Mouse (Mus musculus) lung, postnatal 0 days (tissue): ENCODE measurements around the gene Acss3. TPM values are rescaled to one million over a fixed set of nuclear protein-coding genes. Genes with fewer than 3 reads are reported as not detected.

ENCODE experiments used
- ATAC-seq: fragments of 200-750 bp; cut with Nextera tagmentation; 2 replicates; pipeline ENCODE4 v1.8.0; 2017; ENCODE audit warnings: moderate library complexity
- DNase-seq: peaks from one replicate; pipeline ENCODE4 v3.0.0-alpha.2; 2016; ENCODE audit warnings: low spot score
- H3K27ac ChIP-seq: fragments of 300-500 bp; sonication (generic); 2 replicates; pipeline ENCODE4 v1.5.1; 2014; ENCODE audit warnings: antibody characterized with exemption, mild to moderate bottlenecking, low read length, mixed read lengths
- H3K27me3 ChIP-seq: fragments of 300-500 bp; sonication (generic); replicated peaks from 2 replicates; pipeline ENCODE4 v1.6.1; 2014; ENCODE audit warnings: low read length, mixed read lengths; ENCODE audit not compliant: insufficient read depth
- H3K36me3 ChIP-seq: fragments of 300-500 bp; sonication (generic); 2 replicates; pipeline ENCODE4 v1.6.1; 2014; ENCODE audit warnings: low read length, mixed read lengths; ENCODE audit not compliant: insufficient read depth
- H3K4me1 ChIP-seq: fragments of 300-500 bp; sonication (generic); 2 replicates; pipeline ENCODE4 v1.6.1; 2014; ENCODE audit warnings: antibody characterized with exemption, low read depth, low read length, mixed read lengths; ENCODE audit not compliant: insufficient read depth
- H3K4me2 ChIP-seq: fragments of 300-500 bp; sonication (generic); replicated peaks from 2 replicates; pipeline ENCODE4 v1.6.1; 2014; ENCODE audit warnings: low read depth, mild to moderate bottlenecking, low read length, moderate library complexity, mixed read lengths
- H3K4me3 ChIP-seq: fragments of 300-500 bp; sonication (generic); 2 replicates; pipeline ENCODE4 v1.5.1; 2014; ENCODE audit warnings: low read depth, low read length
- H3K9ac ChIP-seq: fragments of 300-500 bp; sonication (generic); replicated peaks from 2 replicates; pipeline ENCODE4 v1.6.1; 2014; ENCODE audit warnings: low read depth, mild to moderate bottlenecking
- H3K9me3 ChIP-seq: fragments of 300-500 bp; sonication (generic); 2 replicates; pipeline ENCODE4 v1.6.1; 2016; ENCODE audit warnings: low read length, mixed read lengths
- CTCF ChIP-seq: IDR thresholded peaks from 2 replicates; pipeline ENCODE4 v1.5.1; 2016; ENCODE audit warnings: antibody characterized with exemption, mild to moderate bottlenecking
- EP300 ChIP-seq: IDR thresholded peaks from 2 replicates; pipeline ENCODE4 v1.6.1; 2016; ENCODE audit warnings: antibody characterized with exemption, mild to moderate bottlenecking, control low read depth
- WGBS: fragments of 180-500 bp; shearing (Covaris S2); extraction: QIAGEN DNeasy Blood & Tissue Kit; methylation state at CpG from one replicate; pipeline ENCODE4 v1.1.7; 2014; 5-methylcytosine and 5-hydroxymethylcytosine counted together
- polyA plus RNA-seq: library from polyadenylated mRNA; unstranded; fragments of >200 nt; fragmentation: Nextera tagmentation; extraction: Ambion mirVana; gene quantifications from 2 replicates; pipeline ENCODE4 v1.2.1, GENCODE M21; 2015

Gene Acss3
- polyA plus RNA-seq, 1 experiment from 2014 or later, result 6.3 TPM

GRCm38 (mm10) chr10:107039211-107039610 lies 84.3 kb downstream of the Acss3 start:
- no peak for TF ChIP-seq EP300
- TF ChIP-seq CTCF, result no peak
- no peak for DNase-seq
- H3K4me3 ChIP-seq, result no peak overlapping the region
- no peak overlapping the region for H3K9ac ChIP-seq
- no peaks in the 10 kb centered on the region for H3K27me3 ChIP-seq
- no peaks in the 10 kb centered on the region for H3K36me3 ChIP-seq
- H3K4me2 ChIP-seq, result no peak overlapping the region
- no peaks in the 10 kb centered on the region for H3K9me3 ChIP-seq
- no peak overlapping the region for H3K27ac ChIP-seq
- H3K4me1 ChIP-seq, result no peaks in the 10 kb centered on the region
- ATAC-seq, result no peak
- WGBS, result 69% methylated on average over 4 of the region's 4 CpGs

DNA sequence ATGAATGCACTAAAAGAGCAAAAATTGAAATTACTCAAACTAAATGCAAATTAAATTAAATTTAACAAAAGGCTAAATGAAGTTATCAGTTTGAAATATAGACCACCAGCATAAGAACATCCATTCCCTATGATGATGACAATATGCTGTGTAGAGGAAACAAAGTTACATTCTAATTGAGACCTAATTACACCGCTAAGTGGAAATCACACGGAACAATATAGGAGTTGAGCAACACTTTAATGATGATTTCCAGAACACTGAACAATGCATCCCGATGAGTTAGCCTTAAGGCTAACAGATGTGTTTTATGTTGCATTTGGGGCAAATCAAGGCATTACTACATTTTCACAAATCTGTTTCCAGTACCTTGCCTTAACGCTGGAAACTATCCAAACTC lies 99.2 kb downstream of the Acss3 start:
- ATAC-seq, result no peak
- TF ChIP-seq EP300, result no peak
- TF ChIP-seq CTCF, result no peak
- Histone ChIP-seq H3K27me3 (no peaks in the 10 kb centered on the region), H3K4me2 (no peak overlapping the region), H3K9ac (no peak overlapping the region), H3K4me3 (no peak overlapping the region), H3K27ac (no peak overlapping the region), H3K36me3 (no peaks in the 10 kb centered on the region), H3K4me1 (no peaks in the 10 kb centered on the region), H3K9me3 (no peaks in the 10 kb centered on the region)
- DNase-seq, result no peak
- 82% methylated on average over 4 of the region's 4 CpGs for whole genome bisulfite sequencing

- no peak overlapping the region for H3K27ac ChIP-seq
- no peaks in the 10 kb centered on the region for H3K36me3 ChIP-seq
- DNase-seq (peak; percentile 28), ATAC-seq (no peak)
- TF ChIP-seq CTCF (no peak), EP300 (no peak)
- 46% methylated on average over 5 of the region's 5 CpGs for WGBS
- no peaks in the 10 kb centered on the region for H3K27me3 ChIP-seq
- no peaks in the 10 kb centered on the region for H3K4me1 ChIP-seq
- no peak overlapping the region for H3K4me2 ChIP-seq
- no peak overlapping the region for H3K9ac ChIP-seq
- no peak overlapping the region for H3K4me3 ChIP-seq
- H3K9me3 ChIP-seq, result no peaks in the 10 kb centered on the region
Measured at GRCm38 (mm10) chr10:107021118-107021517, 102.3 kb downstream of the Acss3 start.

- Histone ChIP-seq H3K4me2 (no peak overlapping the region), H3K27me3 (no peaks in the 10 kb centered on the region), H3K27ac (no peak overlapping the region), H3K9me3 (no peaks in the 10 kb centered on the region), H3K36me3 (no peaks in the 10 kb centered on the region), H3K4me3 (no peak overlapping the region), H3K4me1 (no peaks in the 10 kb centered on the region), H3K9ac (no peak overlapping the region)
- no peak for TF ChIP-seq EP300
- TF ChIP-seq CTCF, result no peak
- DNase-seq (no peak), ATAC-seq (no peak)
- 72% methylated on average over 2 of the region's 2 CpGs for WGBS
Measured at GRCm38 (mm10) chr10:107011142-107011541, 112.3 kb downstream of the Acss3 start.

GRCm38 (mm10) chr10:106998052-106998625 lies 125.3 kb downstream of the Acss3 start:
- 85% methylated on average over 2 of the region's 2 CpGs for WGBS
- Histone ChIP-seq H3K4me1 (no peaks in the 10 kb centered on the region), H3K9ac (no peak overlapping the region), H3K27ac (no peak overlapping the region), H3K36me3 (no peaks in the 10 kb centered on the region), H3K4me2 (no peak overlapping the region), H3K9me3 (no peaks in the 10 kb centered on the region), H3K4me3 (no peak overlapping the region), H3K27me3 (no peaks in the 10 kb centered on the region)
- ATAC-seq (no peak), DNase-seq (no peak)
- TF ChIP-seq EP300 (no peak), CTCF (no peak)

- TF ChIP-seq EP300 (no peak), CTCF (no peak)
- DNase-seq, result no peak
- WGBS, result 54% methylated on average over 4 of the region's 4 CpGs
Measured at GRCm38 (mm10) chr10:106989478-106989877, 134.0 kb downstream of the Acss3 start.

More at GRCm38 (mm10) chr10:106989478-106989877, 134.0 kb downstream of the Acss3 start:
- no peaks in the 10 kb centered on the region for H3K9me3 ChIP-seq
- no peak overlapping the region for H3K27ac ChIP-seq
- no peaks in the 10 kb centered on the region for H3K27me3 ChIP-seq
- H3K36me3 ChIP-seq, result no peaks in the 10 kb centered on the region
- no peak overlapping the region for H3K4me3 ChIP-seq
- no peak for ATAC-seq
- no peaks in the 10 kb centered on the region for H3K4me1 ChIP-seq
- H3K9ac ChIP-seq, result no peak overlapping the region
- H3K4me2 ChIP-seq, result no peak overlapping the region
